Mouse (Mus musculus) frontal cortex, postnatal 36 days (tissue): ENCODE measurements at regions not wholly inside any gene's neighbourhood (a gene's known extent, or its start where the extent isn't known, plus 50 kb on each side); places are given as distances from the start of the nearest gene placed in this dataset.

Source experiments
- DNase-seq, 2 experiments: peaks; one replicate each; pipeline ENCODE4 v3.0.0; 2022; ENCODE audit warnings: low spot score in 2 of 2

- peak in 1 of 2 experiments; percentile 26 for DNase-seq
These were observed 175.4 kb downstream of the Cct6b start for GRCm38 (mm10) chr11:82588744-82589143.

GRCm38 (mm10) chr11:82579841-82580415 is 184.2 kb downstream of the Cct6b start:
- peak; percentile 73 to 79 for DNase-seq

GRCm38 (mm10) chr11:82576019-82576418 is 187.3 kb downstream of the Tmem132e start:
- no peak for DNase-seq

DNA sequence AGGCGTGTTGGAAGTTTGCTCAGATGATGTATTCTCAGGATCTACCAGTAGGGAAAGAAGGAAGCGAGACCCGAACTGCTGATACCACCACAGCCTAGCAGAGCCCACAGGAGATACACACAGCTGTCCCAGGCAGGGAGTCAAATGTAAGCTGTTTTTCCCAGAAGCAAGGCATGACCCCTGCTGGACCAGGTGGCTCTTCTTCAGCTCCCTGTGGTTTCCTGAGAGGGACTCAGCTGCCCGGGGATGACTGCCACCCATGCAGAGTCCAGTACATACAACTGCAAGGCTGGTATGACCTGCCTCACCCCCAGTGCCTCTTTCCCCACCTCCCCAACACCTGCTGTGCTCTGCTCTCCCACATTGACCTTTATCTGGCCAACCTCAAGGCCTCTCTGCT is 184.4 kb downstream of the Tmem132e start:
- DNase-seq, result no peak

GRCm38 (mm10) chr11:82571525-82571924 is 182.8 kb downstream of the Tmem132e start:
- no peak for DNase-seq

DNA sequence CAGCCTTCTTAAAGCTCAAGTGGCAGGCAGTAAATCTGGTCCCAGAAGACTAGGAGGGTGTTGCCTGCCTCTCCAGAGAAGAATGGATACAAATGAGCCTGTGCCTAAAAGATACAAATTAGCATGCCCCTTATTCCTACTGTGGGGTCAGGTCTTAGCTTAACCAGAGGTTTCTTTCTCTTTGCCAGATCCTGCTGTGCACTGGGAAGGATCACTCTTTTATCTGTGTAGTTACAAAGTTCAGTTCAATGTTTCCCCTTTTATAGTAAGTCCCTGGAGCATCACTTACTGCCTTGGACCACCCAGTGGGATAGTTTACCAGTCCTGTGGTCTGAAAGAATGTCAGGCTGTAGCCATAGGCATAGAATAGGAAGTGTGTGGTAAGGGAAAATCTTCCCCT is 181.1 kb downstream of the Tmem132e start:
- DNase-seq, result no peak

- DNase-seq, result no peak
These were observed 179.5 kb downstream of the Tmem132e start for GRCm38 (mm10) chr11:82568219-82568676.

DNA sequence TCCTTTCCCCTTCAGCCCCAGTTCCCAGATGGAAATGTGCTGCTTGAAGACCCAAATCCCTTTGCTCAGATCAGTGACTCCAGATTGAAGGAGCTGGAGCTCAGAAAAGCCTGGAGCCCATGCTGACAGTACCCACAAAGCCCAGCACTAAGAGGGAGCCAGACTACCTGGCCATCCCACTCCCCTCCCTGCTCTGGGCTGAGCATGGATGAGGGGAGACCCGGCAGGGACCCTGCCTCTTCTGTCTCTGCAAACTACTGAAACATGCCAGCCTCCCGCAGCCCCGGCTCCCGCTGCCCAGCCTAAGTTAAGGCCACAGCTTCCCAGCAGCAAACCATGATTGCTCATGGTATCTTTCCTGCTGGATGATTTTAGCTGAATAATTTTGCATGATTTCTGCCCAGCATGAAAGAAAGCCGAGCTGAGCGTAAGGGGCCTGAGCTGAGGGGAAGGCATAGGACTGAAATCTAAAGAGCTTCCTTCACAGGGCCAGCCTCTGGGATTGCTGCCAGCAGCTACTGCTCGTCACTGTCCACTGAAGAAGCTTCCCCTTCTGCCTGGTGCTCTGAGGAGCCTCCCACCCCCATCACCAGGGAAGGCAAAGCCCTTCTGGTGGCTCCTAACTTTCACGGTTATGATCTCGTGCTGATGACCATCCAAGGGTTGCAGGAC is 178.4 kb downstream of the Tmem132e start:
- no peak for DNase-seq

GRCm38 (mm10) chr11:82566092-82566491 is 177.4 kb downstream of the Tmem132e start:
- no peak for DNase-seq

DNA sequence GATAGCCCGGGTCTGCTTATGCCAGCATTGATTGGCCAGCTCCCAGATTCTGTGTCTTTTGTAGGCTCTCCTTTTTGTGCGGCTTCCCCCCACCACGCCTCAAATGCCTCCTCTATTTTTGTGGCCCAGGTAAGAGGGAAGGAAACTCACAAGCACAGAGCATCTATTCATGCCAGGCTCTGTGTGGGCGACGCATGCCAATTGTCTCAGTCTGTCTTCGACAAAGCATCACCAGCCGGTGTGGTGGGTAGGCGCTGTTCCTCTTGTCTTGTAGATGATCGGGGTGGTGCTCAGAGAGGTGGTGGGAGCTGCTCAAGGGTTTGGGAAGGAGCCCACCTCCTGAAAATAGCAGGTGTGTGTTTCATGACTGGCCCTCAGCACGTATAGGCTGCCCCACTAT is 175.5 kb downstream of the Tmem132e start:
- DNase-seq, result no peak

GRCm38 (mm10) chr11:82542028-82542427 is 153.3 kb downstream of the Tmem132e start:
- DNase-seq, result no peak

DNA sequence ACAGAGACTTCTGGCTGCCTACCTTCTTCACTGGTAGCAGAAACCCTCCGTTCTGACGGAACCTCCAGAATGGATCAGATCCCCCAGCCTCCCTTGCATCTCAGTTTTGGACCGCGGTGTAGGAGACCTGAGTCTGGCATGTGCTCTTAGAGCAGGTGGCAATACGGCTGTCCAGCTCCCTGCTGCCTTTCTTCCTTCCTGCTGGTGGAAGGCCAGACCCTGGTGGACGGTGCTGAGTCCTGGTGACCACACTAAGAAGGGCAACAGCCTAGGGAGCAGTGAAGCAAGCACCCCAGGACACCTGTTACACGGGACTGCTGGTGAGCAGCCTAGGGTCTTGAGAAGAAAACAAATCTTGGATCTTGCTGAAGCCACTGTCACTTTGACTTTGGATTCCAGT is 152.7 kb downstream of the Tmem132e start:
- no peak for DNase-seq

DNA sequence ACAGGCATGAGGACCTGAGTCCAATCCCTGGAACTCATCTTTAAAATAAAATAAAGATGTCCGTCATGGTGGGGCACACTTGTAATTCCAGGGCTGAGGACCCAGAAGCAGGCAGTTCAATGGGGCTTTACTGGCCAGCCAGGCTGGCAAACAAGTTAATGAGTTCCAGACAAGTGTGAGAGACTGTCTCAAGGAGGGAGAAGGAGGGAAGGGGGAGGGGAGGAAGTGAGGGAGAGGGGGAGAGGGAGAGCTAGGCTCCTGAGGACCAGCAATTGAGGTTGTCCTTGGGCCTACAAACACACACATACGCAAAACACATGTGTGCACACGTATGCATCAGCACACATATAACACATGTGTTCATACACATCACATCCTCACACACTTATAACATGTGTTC is 149.2 kb downstream of the Tmem132e start:
- no peak for DNase-seq

GRCm38 (mm10) chr11:82523200-82523802 is 134.6 kb downstream of the Tmem132e start:
- peak in 1 of 2 experiments; percentile 12 for DNase-seq

GRCm38 (mm10) chr11:82521383-82521782 is 132.7 kb downstream of the Tmem132e start:
- peak; percentile 13 to 39 for DNase-seq

DNA sequence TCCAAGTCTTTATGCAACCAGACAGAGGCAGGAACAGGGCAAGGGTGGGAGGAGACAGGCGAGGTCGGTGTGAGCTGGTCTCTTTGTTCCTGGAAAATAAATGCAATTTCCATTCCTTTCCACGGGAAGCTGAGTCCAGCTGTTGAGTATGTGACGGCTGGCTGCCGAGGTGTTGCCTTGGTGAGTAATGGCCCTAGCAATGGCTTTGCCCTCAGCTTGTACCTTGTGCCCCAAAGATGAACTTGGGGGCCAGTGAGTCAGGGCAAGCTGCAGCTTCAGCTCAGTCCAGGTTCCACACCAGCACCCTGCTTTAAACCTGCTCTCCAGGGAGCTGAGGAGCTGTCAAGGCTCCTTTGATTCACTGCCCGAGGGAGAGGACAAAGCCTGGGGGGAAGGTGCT is 130.0 kb downstream of the Tmem132e start:
- DNase-seq, result no peak

DNA sequence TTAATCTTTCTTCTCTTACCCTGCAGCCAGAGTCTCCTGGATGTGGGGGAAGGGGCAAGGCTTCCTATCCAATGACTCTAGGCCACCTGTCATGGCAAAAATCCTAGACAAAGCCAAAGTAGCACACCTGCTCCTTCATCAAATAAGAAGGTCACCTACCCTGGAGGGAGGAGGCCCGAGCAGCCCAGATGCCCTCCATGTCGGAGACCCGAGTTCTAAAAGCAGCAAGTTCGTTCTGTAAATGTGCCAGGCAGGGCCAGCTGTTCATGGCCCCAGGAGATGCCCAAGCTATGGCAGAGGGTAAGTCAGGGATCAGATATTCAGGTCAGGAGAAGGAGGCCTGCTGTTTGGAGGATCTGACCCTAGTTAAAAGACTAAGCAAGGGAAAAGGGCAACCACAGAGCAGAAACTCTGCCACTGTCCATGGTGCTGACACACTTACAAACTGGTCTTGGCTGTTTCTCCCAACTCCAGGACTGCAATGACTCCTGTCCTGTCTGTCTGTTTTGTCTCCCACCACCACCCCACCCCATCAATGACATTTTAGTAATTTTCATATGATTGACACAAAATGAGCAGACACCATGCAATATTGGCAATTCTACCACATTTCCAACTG is 125.9 kb downstream of the Tmem132e start:
- no peak for DNase-seq

DNA sequence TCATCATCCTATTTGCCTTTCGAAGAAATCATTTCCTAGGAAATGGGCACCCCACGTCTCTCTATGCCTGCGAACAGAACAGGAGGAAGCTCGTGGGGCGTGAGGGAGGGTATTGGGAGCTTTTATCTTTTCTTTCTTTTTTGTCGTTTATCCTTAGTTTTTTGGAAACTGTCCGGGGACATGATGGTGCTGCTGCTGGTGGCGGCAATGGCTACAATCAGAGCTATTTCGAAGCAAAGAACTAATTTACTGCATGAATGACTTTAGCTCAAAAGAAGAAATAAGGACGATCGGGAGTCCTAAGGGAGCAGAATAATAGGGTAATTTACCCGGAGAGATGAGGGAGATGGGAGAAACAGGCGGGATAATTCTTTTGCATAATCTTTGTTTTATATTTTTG is 119.9 kb downstream of the Tmem132e start:
- DNase-seq, result no peak
